Mouse (Mus musculus): ENCODE results near the gene Iqcf5.

The Iqcf5 gene

DNA sequence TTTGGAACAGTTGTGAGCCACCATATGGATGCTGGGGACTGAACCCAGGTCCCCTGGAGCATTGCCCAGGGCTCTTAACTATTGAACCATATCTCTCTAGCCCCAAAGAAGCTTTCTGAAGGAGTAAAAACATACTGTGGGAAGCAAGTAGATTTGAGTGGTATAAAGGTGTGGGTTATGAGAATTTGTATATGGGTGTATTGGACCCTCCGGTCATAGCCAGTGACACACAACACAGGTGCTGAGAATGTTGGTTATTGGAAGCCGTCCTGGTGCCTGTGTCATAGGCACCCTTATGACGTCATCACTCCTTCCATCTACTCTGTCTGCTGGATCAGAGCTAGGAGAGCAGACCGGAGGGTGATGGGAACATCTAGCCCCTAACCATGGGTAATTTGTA, at the start of gene Iqcf5:
Gene Iqcf5 (plus strand): TSS at position 301 of the 400 bp plus-strand sequence.
- DNase-seq (ENCODE audit: low spot score): no peak

DNA sequence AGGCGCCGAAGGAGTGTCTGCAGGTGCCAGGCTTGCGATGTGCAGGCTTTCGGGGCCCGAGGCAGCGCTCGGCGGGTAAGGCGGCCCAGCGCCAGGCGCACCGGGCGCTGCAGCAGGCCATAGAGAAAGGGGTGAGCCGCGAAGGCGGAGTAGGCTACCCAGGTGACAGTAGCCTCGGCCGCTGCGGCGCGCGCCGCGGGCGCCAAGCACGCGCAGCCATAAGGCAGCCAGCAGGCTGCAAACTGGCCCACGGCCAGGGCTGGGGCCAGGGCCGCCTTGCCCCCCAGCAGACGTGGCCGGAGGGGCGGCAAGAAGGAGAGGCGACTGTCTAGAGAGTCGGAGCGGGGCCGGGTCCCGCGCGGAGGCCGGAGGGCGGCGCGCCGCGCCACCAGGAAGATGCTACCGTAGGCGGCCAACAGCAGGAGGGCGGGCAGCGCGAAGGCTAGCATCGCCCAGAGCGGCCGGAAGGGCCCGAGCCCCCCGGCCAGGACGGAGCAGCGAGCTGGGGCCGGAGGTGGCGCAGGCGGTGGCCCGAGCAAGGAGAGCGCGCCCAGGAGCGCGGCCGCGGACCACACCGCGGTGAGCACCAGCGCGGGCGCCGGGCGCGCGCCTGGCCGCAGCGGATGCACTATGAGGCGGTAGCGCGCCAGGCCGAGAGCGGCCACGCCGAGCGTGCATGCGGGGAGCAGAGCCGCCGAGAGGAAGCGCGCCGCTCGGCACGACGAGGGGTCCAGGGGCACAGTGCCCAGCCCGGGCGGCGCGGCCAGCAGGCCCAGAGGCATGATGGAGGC, 49.4 kb upstream of the Iqcf5 start:
- DNase-seq (ENCODE audit: low spot score): peak; percentile 85

DNA sequence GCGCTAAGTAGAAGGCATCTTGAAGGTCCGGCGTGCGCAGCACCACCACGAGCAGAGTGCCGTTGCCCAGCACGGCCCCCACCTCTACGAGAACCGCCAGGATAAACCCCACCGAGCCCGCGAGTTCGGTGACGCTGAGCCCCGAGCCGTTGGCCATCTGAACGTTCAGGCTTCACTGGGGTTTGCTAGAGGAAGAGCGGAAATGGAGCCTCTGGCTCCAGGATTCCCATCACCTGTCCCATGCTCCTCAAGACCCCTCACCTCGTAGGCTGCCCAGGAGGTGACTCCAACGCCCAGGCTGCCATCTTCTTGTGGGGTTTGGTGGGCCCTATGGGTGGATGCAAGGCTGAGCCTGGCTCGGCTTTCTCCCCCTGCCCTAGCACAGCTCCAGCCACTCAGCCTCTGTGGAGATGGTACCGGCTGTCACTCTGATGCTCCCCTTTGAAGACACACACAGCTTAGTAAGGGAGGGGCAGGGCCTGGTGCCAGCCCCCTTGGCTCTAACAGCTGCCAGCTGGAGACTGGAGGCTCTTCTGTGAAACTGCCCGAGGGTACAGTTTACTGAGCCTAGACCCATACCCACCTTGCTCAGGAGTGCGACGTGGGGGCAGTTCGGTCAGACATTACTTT, 48.7 kb upstream of the Iqcf5 start, which contains the start of gene Gpr62:
Gene Gpr62 (minus strand): TSS at position 368 of the 630 bp plus-strand sequence.
- DNase-seq (ENCODE audit: low spot score): no peak

DNA sequence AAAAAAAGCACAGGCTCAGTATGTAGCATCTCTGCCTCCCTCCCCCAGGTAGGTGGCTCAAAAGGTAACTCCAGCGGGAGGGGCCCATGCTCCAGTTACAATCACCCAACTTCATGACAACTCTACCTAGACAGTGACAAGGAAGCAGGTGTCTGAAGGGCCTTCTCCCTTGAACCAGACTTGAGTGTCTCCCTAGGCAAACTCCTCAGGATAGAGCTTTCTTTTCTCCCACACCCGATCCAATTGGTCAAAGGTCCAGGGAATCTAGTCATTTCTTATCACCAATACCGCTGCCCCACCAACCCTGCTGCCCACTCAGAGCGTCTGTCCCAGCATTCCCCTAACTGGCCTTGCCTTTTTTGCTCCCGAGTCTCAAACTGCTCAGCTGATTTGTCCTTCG, 47.7 kb upstream of the Iqcf5 start:
- DNase-seq (ENCODE audit: low spot score): no peak

DNA sequence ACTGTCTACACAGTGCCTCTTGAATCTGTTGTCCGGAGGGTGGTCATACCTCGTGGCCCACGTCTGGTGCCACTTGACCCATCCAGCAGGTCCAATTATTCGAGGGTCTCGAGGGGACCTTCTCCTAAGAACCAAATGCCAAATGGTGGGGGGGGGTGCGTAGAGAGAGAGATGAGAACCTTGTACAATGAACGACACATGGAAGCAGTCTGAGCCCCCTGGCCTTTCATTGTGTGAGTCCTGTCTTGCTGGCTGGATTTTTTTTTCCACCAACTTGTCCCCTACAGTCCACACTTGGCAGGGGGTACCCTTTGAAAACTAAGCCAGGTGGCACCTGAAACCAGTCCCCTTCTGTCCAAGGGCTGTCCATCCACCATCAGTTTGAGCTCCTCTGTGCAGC, 46.6 kb upstream of the Iqcf5 start:
- no peak for DNase-seq (ENCODE audit: low spot score)

DNA sequence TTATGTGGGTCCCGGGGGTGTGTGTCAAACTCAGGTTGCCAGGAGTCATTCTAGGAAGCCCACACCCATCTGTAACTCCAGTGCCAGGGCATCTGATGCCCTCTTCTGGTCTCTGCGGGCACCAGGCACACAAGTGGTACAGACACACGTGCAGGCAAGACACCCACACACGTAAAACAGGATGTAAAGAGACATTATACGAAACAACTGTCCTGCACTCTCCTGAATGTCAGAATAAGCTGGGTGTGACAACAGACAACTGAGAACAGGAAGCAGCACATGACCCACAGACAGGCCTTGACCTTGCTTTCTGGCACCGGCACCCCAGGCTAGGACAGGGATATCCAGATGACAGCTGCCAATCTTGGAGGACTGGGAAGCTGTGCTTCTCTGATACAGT, 45.1 kb upstream of the Iqcf5 start:
- no peak for DNase-seq (ENCODE audit: low spot score)

DNA sequence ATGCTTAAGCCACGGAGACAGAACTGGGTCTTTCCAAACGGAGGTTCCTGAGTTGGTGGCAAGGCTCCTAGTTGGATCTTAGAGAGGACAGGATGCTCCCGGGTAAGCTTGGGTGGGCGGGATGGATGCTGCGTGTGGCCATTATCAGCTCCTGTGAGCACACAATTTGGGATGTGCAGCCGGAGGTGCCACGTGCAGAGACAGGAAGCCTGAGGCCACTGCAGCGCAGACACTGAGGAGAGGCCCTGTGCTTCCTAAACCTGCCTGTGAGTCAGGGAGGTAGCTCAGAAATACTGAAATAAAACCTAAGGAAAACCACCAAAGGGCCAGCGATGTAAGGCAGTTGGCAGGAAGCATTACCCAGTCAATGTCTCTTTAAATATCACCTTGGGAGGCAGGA, 44.6 kb upstream of the Iqcf5 start:
- no peak for DNase-seq (ENCODE audit: low spot score)

DNA sequence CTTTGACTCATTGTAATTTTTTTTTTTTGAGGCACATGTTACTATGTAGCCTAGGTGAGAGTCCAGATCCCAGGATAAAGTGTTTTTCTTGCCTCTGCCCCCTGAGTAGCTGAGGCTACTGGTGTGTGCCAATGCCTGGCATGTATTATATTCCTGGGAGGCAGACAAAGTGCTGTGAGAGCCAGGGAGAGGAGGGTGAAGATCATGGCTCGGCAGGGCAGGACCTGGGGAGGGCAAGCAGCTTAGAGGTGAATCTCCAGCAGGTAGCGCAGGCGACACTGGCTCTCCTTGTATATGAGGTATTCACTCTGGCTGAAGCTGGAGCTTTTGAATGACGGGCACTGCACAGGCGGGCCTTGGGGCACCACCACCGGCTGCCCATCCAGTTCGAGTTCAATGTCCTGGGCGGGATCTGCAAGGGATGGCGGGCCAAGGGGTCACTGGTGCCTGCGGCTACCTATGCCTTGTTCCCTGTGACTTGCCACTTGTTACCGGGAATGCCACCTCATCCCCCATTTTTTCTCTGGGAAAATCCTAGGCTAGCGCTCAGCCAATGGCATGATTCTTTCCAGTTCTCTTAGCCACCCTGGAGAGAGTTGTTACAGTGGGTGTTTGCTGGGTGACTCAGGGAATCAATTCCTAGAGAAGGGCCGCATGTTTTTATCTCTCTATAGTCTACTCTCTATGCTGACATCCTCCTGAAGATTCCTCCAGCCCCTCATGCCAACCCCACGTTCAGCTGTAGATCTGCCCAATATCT, 43.2 kb upstream of the Iqcf5 start:
- DNase-seq (ENCODE audit: low spot score): no peak

DNA sequence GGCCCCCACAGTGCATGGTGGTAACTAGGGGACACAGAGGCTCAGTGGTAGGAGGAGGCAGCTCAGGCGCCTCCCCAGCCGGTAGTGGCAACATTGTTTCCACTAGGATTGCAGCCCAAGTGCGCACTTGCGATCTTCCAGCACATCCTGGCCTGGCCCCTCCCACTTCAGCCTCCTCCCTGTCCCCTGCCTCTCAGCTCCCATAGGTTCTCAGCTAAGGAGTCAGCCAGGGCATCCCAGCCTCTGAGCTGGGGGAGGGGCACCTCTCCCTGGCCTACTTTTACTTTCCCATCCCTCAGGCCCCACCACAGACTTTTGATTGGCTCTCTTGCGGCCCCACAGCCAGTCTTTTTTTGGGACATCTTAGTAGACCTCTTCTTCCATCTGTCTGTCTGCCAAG, 42.5 kb upstream of the Iqcf5 start:
- DNase-seq (ENCODE audit: low spot score): peak; percentile 76

DNA sequence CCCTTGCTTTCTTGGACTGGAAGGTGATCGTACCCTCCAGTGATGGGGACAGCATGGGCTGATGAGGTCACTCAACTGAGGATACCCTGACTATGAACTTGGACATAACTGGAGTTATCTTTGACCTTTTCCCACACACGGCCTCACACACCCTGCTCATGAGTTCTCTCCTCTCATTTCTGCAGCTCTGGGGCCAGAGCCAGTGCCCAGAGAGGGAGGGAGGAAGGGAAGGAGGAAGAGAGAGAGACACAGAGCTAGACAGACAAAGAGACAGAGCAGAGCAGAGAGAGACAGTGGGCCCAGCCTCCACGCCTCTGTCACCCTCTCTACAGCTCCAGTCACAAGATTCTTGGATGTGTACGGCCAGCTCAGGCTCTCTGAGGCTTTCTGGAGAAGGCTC, 42.1 kb upstream of the Iqcf5 start:
- no peak for DNase-seq (ENCODE audit: low spot score)

DNA sequence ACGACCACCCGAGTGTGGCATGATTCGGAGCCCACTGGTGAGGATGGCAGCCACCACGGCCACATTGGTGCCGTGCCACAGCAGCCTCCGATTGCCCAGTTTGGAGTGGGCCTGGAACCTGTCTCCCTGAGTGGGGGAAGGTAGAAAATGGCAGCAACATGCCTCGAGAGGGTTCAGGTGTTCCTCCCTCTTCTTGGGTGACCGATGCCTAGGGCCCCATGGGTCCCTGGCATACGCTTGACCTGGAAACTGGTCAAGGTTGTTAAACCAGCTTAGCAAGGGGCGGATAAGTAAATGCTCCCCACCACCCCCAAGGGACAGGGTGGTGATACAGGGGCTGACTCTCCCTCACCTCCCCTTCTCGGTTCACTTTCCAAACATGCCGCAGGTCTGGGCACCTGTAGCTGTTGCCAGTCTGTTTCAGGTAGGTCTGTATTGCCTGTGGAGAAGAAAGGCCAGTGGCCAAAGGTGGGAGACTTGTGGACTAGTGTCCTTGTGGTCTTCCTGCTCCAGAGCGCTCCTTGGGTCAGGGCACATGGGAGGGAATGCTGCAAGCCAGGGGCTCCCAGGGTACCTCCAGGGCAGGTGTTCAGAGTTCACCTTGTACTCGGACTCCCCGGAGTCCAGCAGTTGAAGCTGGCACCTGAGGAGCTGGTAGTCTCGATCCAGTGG, 41.2 kb upstream of the Iqcf5 start:
- no peak for DNase-seq (ENCODE audit: low spot score)

DNA sequence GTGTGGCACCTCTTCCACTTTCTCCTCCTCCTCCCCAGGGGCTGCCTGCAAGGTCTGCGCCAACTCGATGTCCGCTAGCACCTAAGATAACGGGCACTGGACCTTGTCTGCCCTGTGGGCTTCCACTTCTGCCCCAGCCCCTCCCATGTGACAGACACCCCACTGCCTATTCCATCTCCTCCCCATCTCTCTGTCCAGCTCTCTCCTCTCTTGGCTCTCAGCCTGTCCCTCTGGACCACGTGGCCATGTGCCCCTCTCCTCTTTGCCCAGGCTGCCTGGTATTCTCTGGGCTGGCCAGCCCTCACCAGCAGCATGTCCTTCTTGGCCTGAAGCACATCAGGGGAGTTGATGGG, 40.6 kb upstream of the Iqcf5 start:
- no peak for DNase-seq (ENCODE audit: low spot score)

DNA sequence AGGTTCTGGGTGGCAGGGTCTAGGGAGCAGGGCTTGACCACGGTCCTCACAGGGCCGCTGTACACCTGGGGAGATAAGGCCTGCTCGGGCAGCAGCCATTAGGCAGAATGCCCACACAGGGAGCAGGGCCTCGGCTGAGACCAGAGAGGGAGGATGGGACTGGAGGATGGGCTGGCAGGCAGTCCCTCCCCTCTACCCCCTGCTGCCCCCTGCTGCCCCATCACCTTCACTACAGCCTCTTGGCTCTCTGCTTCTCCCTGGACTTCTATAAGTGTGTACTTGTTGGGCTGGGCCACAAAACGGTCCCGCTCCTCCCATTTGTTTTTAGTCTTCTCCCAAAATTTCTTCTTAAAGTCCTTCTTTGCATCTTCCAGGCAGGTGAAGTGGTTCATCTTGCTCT, 39.9 kb upstream of the Iqcf5 start:
- DNase-seq (ENCODE audit: low spot score): peak; percentile 79

DNA sequence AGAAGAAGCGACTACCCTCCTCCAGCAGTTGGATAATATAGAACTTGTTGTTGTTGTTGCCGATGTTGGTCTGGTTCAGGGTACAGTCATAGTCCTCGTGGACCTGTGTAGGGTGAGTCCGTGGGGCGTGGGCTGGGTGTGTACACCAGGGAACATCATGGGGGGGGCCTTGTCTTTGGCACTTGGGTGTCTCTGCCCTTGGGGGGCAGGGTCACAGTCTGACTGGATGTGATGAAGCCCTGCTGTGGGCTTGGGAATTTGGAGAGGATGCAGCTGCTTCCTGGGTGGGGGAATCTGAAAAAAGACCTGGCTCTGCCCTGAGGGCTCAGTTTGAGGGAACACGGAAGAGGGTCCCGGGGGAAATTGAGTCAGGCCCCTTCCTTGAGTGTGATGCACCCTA, 39.3 kb upstream of the Iqcf5 start:
- DNase-seq (ENCODE audit: low spot score): no peak

DNA sequence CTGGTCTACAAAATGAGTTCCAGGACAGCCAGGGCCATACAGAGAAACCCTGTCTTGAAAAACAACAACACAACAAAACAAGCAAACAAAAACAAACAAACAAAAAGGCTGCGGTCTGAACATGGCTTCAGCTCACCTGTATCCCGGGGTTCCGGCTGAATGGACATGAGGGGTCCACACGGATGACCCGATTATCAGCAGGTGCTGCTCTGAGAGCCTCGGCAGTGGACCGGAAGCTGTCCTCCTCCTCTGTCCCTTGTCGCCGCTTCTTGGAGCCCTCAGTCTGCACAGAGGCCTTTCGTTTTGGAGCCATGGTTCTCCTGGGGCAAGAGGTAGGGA, 38.7 kb upstream of the Iqcf5 start, which contains the start of gene Rrp9:
Gene Rrp9 (plus strand): TSS at position 301 of the 339 bp plus-strand sequence.
- DNase-seq (ENCODE audit: low spot score): no peak

DNA sequence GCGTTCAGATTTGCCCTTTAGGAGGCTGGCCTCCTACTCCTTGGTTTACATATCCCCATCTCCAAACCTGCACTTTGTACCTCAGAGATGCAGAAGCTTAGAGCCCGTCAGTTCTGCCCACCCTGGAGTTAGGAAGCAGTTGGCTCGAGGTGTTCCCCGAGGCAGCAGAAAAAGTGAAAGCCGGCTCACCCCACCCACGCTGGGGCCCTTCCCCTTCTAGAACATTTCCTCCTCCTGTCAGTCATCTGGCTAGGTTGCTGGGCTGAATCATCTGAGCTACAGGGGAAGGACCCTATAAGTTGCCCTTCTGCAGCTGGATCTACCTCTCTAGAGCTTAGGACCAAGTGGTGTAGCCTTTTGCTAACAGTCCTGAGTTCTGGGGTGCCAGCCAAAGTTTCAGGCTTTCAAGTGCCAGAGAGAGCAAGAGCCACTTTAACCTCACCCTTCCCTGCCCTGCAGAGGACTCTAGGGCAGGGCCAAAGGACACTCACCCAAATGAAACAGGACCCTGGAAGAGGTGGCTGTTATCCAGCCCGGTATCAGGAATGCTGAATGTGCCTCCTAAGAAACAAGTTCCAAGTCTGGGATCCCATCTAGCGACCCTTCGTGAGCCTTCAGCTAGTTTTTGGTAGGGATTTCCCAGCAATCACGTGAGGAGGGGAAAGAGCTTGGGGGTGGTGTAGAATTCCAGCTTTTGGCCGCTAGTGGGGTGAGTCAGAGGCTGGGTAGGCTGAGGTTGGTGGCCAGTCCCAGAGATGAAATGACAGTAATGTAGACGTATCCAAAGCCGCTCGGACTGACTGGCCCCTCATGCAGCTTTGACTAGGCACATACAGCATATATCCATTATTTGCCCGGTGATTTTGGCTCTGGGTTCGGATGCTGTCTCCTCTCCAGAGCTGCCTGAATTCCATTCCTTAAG, 38.1 kb upstream of the Iqcf5 start:
- no peak for DNase-seq (ENCODE audit: low spot score)

DNA sequence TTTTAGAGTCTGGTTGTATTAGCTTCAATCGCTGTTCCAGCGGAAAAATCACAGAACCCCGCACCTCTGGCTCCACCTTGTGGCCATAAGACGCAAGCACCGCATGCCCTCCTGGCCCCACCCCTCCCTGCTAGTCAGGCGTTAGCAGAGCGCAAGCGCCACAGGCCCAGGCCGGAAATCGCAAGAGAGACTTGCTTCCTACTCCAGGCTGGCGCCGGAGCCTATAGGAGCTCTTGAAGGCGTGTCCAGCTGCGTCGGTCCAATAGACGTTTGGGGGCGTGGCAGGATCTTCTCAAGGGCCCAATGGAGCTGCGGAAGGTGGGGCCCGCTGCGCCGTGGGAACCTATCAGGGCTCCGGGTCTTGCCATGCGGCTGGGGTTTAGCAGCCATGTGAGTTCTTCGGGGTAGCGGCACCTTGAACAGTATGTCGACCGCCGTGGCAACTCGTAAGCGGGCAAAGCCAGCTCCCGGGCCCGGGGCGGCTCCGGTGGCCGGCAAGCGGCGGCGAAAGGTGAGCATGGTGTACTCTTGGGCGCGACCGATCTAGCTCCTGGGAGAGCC, 37.4 kb upstream of the Iqcf5 start, which contains the start of gene Parp3:
Gene Parp3 (minus strand): TSS at position 26 of the 561 bp plus-strand sequence.
- peak; percentile 100 for DNase-seq (ENCODE audit: low spot score)

DNA sequence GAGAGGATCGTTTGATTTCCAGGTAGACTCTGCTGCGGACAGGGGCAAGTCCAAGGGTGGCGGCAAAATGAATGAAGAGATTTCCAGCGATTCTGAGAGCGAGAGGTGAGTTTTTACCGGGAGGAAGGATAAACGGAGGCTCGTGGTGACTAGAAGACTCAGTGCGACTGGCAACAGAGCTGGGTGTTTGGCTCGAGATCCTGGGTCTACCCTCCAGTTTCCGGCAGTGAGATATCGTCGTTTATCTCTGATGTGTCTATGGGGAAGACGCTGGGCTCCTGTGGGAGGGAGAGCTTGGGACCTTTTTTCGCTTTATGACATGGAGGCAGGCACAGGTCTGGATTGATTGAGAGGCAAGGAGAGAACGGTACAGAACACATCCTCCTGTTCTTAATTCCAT, 36.7 kb upstream of the Iqcf5 start:
- no peak for DNase-seq (ENCODE audit: low spot score)

DNA sequence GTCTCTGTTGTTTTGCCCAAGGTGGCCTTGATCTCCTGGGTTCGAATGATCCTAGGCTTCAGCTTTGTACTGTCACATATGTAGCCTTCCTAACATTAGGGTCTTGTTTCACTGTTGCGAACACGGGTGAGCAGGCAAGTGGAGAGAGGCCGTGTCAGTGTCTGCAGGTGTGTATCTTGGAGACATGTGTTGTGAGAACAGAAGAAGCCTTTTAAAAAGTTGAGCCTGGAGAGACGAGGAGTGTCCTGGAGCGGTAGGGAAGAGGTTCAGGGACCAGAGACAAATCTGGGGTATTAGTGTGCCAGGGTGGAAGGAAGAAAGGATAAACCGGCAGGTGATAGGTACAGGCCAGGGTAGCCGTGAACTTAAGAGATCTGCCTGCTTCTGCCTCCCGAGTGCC, 36.3 kb upstream of the Iqcf5 start:
- DNase-seq (ENCODE audit: low spot score): no peak

DNA sequence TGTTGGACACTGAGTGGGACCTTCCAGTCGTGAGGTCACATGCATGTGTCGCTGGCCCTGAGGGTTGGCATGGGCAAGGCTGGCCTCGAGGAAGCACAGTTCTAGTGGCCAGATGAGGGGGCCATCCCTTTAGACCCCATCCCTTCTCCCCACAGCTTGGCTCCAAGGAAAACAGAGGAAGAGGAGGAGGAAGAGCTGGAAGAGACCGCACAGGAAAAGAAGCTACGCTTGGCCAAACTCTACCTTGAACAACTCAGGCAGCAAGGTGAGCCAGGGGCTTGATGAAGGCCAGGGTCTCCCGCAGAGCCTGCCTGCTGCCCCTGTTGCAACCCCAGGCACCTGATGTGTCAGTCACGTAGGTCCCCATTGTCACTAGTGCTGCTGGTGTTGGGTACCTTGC, 33.8 kb upstream of the Iqcf5 start:
- DNase-seq (ENCODE audit: low spot score): no peak

DNA sequence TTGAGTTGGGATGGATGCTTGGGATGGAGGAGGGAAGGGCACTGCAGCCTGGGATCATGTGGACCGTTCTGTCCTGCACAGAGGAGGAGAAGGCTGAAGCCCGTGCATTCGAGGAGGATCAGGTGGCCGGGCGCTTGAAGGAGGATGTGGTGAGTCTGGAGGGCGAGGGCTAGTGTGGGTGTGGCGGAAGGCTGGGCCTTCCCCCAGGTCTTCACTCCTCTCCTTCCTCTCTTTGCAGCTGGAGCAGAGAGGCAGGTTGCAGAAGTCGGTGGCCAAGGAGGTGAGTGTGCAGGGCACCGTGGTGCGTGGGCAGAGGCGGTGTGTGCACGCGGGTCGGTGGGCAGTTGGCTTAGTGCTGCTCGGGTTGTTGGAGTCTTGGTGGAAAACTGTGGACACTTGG, 33.3 kb upstream of the Iqcf5 start:
- DNase-seq (ENCODE audit: low spot score): no peak

All from embryo, embryonic 10 days (tissue).